Mouse (Mus musculus): Measurements from ENCODE around the gene 1700015F17Rik. TPM values are rescaled to one million over a fixed set of nuclear protein-coding genes. Genes with fewer than 3 reads are reported as not detected.

1700015F17Rik gene
- polyA plus RNA-seq (2012; rRNA removed) = not detected in 2 replicates

DNA sequence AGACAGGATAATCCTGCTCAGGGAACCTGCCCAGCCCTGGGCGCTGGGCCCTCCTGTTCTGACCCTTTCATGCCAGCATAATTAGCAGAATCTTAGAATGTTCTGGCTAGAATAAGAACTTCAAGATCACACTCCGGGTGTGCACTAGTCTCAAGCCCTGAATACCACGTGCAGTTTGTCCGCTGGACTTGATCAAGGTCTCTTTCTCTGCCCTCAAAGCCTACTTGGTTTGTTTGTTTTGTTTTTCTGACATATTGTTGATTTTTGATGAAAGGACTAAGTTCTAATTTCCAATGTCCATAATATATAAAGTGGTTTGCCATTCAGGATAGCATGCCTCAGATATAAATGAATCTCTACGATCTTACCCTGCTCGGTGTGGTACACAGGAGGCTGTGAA lies at the start of gene 1700015F17Rik:
1700015F17Rik (minus strand) TSS at position 101 of the 400 bp plus-strand sequence.

GRCm38 (mm10) chr5:5514196-5515076 lies 35.5 kb upstream of the 1700015F17Rik start, which contains the start of gene Cldn12:
TSS of gene Cldn12 (minus strand) at chr5:5514958.

GRCm38 (mm10) chr5:5419992-5420455 lies 58.9 kb downstream of the 1700015F17Rik start, which contains the start of gene Cdk14:
TSS of gene Cdk14 (minus strand) at chr5:5420312.

Other genes starting within 250 kb of the 1700015F17Rik start
- 14.5 and 19.0 TPM in 2 replicates for gene Cdk14, start 58.8 kb downstream of the 1700015F17Rik start, polyA plus RNA-seq (2012; rRNA removed)
- 26.0 and 28.4 TPM in 2 replicates for gene Cldn12, start 35.8 kb upstream of the 1700015F17Rik start, polyA plus RNA-seq (2012; rRNA removed)
- gene Gtpbp10, start 80.4 kb upstream of the 1700015F17Rik start, polyA plus RNA-seq (2012; rRNA removed) = 31.2 and 32.0 TPM in 2 replicates
- 1.6 and 2.5 TPM in 2 replicates for gene Gm8773, start 94.7 kb upstream of the 1700015F17Rik start, polyA plus RNA-seq (2012; rRNA removed)
- 5.7 and 8.8 TPM in 2 replicates for gene Cfap69, start 185.1 kb upstream of the 1700015F17Rik start, polyA plus RNA-seq (2012; rRNA removed)
- gene Steap2, start 215.4 kb upstream of the 1700015F17Rik start, polyA plus RNA-seq (2012; rRNA removed) = 1.8 and 3.9 TPM in 2 replicates